9 mouse cellular contexts compared by ENCODE assay signal in the genomic region with DNA sequence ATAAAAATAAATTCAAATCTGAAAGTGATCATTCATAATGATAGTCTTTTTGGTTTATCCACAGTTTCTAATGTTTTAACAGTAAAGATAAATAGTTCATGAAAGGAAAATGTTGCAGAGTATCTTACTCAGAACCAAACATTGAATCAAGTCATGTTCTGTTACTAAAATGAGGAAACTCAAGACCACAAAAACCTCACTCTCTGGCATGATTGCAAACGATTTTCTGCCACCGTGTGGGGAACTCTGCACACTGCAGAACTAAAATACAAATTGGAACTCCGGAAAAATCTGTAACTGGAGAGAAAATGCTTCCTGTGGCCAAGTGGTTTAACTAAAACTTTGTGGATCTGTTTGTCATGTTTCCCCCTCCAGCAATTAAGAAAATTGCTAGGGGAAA. TPM values are rescaled to one million over a fixed set of nuclear protein-coding genes. Genes with fewer than 3 reads are reported as not detected.
A peak's percentile ranks its signal among the peaks of the same experiment; 100 is the strongest.
DNase-seq lines count a peak whose midpoint lies in the region; TF ChIP-seq lines count a peak whose summit lies in the region.
"Had no signal": no experiment of that assay in that cellular context is flagged by ENCODE, and none has a peak within 500 bp of the region (broad histone marks: within the 10 kb centered on the region; RNA-seq: fewer than 3 reads in every experiment).

No protein-coding gene starts in this region.

- DNase-seq in cerebellum, adult 18-20 months, result peak; percentile 47 to 49
- DNase-seq in cerebellum, adult 11-12 months, result no peak
- peak; percentile 80 for DNase-seq in brain, adult 2 months (ENCODE audit: low read depth, low spot score)
- DNase-seq in gastrocnemius, adult 2 months, result peak; percentile 57
- peak; percentile 79 to 81 for DNase-seq in kidney, postnatal 4 days
- DNase-seq in lung, postnatal 14 days, result peak; percentile 67
- DNase-seq in spleen, adult 18-20 months, result peak; percentile 27 to 68

- peaks cover 3% of the 10 kb centered on the region for H3K27me3 ChIP-seq in C2C12 (ENCODE audit: control insufficient read depth, insufficient read depth, insufficient read length)

- peaks cover 29% of the 10 kb centered on the region for H3K79me3 ChIP-seq in C2C12 (ENCODE audit: low read depth)

- H3K36me3 ChIP-seq in C2C12 (ENCODE audit: control insufficient read depth, insufficient read depth), result peaks cover 11% of the 10 kb centered on the region

- intact Hi-C loops in gastrocnemius, adult 2 months (cut with DNase I), result loop anchor here (10.0 kb wide), 1 partner anchor 363 kb away; no protein-coding TSS in a partner anchor

- H3K79me2 ChIP-seq in C2C12 (ENCODE audit: control insufficient read depth, insufficient read depth), result peaks cover 32% of the 10 kb centered on the region

- no peak overlapping the region for H3K4me3 ChIP-seq in C2C12 (ENCODE audit: insufficient read depth, poor library complexity, severe bottlenecking)
- H3K4me3 ChIP-seq in gastrocnemius, adult 2 months, result no peak overlapping the region

- peak; percentile 8 for TF ChIP-seq CTCF in C2C12 (IDR thresholded peaks at IDR 0.05; ENCODE audit: control insufficient read depth, insufficient read depth, insufficient read length)
- peak; percentile 82 for TF ChIP-seq CTCF in gastrocnemius, adult 2 months (IDR thresholded peaks at IDR 0.05)

- H3ac ChIP-seq in C2C12 (ENCODE audit: control insufficient read depth, insufficient read length, low read depth), result no peak overlapping the region

- H3K27ac ChIP-seq in gastrocnemius, adult 2 months, result peak overlapping the region; percentile 28

TF ChIP-seq in C2C12, 6 proteins besides CTCF, POLR2A, EP300 and RAD21:
- TF ChIP-seq MAX (IDR thresholded peaks at IDR 0.05) (no peak), CEBPB (IDR thresholded peaks at IDR 0.05; ENCODE audit: low read depth) (peak; percentile 14), MYOD1 (IDR thresholded peaks at IDR 0.05; ENCODE audit: control insufficient read depth, insufficient read length, low read depth) (no peak), USF1 (IDR thresholded peaks at IDR 0.05; ENCODE audit: low read depth) (no peak), FOSL1 (IDR thresholded peaks at IDR 0.05; ENCODE audit: insufficient read depth, low read length, poor library complexity, severe bottlenecking) (no peak), MYOG (IDR thresholded peaks at IDR 0.05; ENCODE audit: control insufficient read depth, extremely low read depth, insufficient read length) (no peak)

RNA-seq across cellular contexts. Expression of a gene that starts 1.7 kb away (rescaled TPM):
- 104 TPM for polyA plus RNA-seq in C2C12 (2012; fragmentation: generic; extraction: Trizol)
- 10 to 100 TPM; 80.0 to 99.7 TPM for total RNA-seq in gastrocnemius, adult 2 months (2021)

RNA-seq across cellular contexts. Expression of a gene that starts 24.8 kb away (rescaled TPM):
- polyA plus RNA-seq in C2C12 (2012; fragmentation: generic; extraction: Trizol), result 86.5 TPM
- 10 to 100 TPM; 59.0 to 62.1 TPM for total RNA-seq in gastrocnemius, adult 2 months (2021)

RNA-seq across cellular contexts. Expression of a gene that starts 50.3 kb away (rescaled TPM):
- polyA plus RNA-seq in C2C12 (2012; fragmentation: generic; extraction: Trizol), result 0.11 TPM
- not detected for total RNA-seq in gastrocnemius, adult 2 months (2021)
- total RNA-seq: layer of hippocampus, postnatal 25 days had no signal
